Mouse (Mus musculus) myocyte (in vitro differentiated cells): ENCODE measurements around the gene Stac2. TPM values are rescaled to one million over a fixed set of nuclear protein-coding genes. Genes with fewer than 3 reads are reported as not detected.
A peak's percentile ranks its signal among the peaks of the same experiment; 100 is the strongest.

Experiments
- H3K27me3 ChIP-seq: one replicate; pipeline ENCODE4 v1.6.1; 2011; ENCODE audit not compliant: control insufficient read depth, insufficient read depth, insufficient read length
- H3K36me3 ChIP-seq: one replicate; pipeline ENCODE4 v1.6.1; 2011; ENCODE audit not compliant: control insufficient read depth, insufficient read depth
- H3K4me2 ChIP-seq: one replicate; pipeline ENCODE4 v1.6.1; 2011; ENCODE audit warnings: low read depth, control low read depth
- H3K4me3 ChIP-seq: one replicate; pipeline ENCODE4 v1.5.1; 2011; ENCODE audit warnings: mild to moderate bottlenecking, control low read depth, moderate library complexity
- H3K79me2 ChIP-seq: one replicate; pipeline ENCODE4 v1.6.1; 2011; ENCODE audit not compliant: control insufficient read depth, insufficient read depth
- H3ac ChIP-seq: one replicate; pipeline ENCODE4 v1.6.1; 2011; ENCODE audit not compliant: control insufficient read depth, insufficient read length
- CEBPB ChIP-seq: IDR thresholded peaks from 2 replicates; pipeline ENCODE4 v1.6.1; 2011; ENCODE audit warnings: mild to moderate bottlenecking, moderate library complexity; ENCODE audit not compliant: poor library complexity, insufficient read depth, severe bottlenecking
- E2F4 ChIP-seq: IDR thresholded peaks from one replicate; pipeline ENCODE4 v1.6.1; 2011; ENCODE audit warnings: mild to moderate bottlenecking, control low read depth, moderate library complexity; ENCODE audit not compliant: insufficient read depth
- MAX ChIP-seq: IDR thresholded peaks from one replicate; pipeline ENCODE4 v1.6.1; 2011; ENCODE audit warnings: low read depth, mild to moderate bottlenecking, control low read depth
- MYOD1 ChIP-seq, 3 experiments: IDR thresholded peaks; one replicate each; pipeline ENCODE4 v1.6.1; 2011; ENCODE audit warnings: control low read depth in 2 of 3, low read depth in 2 of 3, mild to moderate bottlenecking in 2 of 3, moderate library complexity in 1 of 3; ENCODE audit not compliant: insufficient read length in 2 of 3, control insufficient read depth in 1 of 3
- MYOG ChIP-seq, 3 experiments: IDR thresholded peaks; one replicate each; pipeline ENCODE4 v1.6.1; 2011; ENCODE audit warnings: control low read depth in 2 of 3, low read depth in 2 of 3, mild to moderate bottlenecking in 2 of 3; ENCODE audit not compliant: insufficient read length in 2 of 3, control insufficient read depth in 1 of 3, insufficient read depth in 1 of 3
- POLR2A ChIP-seq: IDR thresholded peaks from one replicate; pipeline ENCODE4 v1.6.1; 2011; ENCODE audit warnings: low read depth, mild to moderate bottlenecking, control low read depth, moderate library complexity; ENCODE audit not compliant: insufficient read length
- POLR2AphosphoS2 ChIP-seq: IDR thresholded peaks from one replicate; pipeline ENCODE4 v1.6.1; 2011; ENCODE audit warnings: low read depth, control low read depth; ENCODE audit not compliant: insufficient read length
- REST ChIP-seq: IDR thresholded peaks from one replicate; pipeline ENCODE4 v1.6.1; 2011; ENCODE audit warnings: mild to moderate bottlenecking, control low read depth, moderate library complexity; ENCODE audit not compliant: insufficient read depth, insufficient read length
- SRF ChIP-seq: IDR thresholded peaks from one replicate; pipeline ENCODE4 v1.6.1; 2011; ENCODE audit warnings: low read depth; ENCODE audit not compliant: control insufficient read depth, insufficient read length
- TCF12 ChIP-seq: IDR thresholded peaks from one replicate; pipeline ENCODE4 v1.6.1; 2011; ENCODE audit warnings: mild to moderate bottlenecking, control low read depth; ENCODE audit not compliant: poor library complexity, insufficient read depth, severe bottlenecking
- TCF3 ChIP-seq: IDR thresholded peaks from one replicate; pipeline ENCODE4 v1.6.1; 2011; ENCODE audit warnings: low read depth, control low read depth; ENCODE audit not compliant: insufficient read length
- USF1 ChIP-seq: IDR thresholded peaks from one replicate; pipeline ENCODE4 v1.6.1; 2011; ENCODE audit warnings: low read depth, mild to moderate bottlenecking, control low read depth, moderate library complexity
- polyA plus RNA-seq: library from polyadenylated mRNA; unstranded; fragments of >200 nt; fragmentation: generic; extraction: Trizol; gene quantifications from one replicate; pipeline ENCODE4 v1.2.1, GENCODE M21; 2012; ENCODE audit warnings: missing spikeins

Gene Stac2
- polyA plus RNA-seq, 1 experiment = 41.7 TPM

- TF ChIP-seq MYOG (IDR thresholded peaks at IDR 0.05; ENCODE audit: control insufficient read depth in 1 of 3, insufficient read depth in 1 of 3, insufficient read length in 2 of 3, low read depth in 2 of 3) (peak in 1 of 3 experiments; percentile 62), E2F4 (no peak), MYOD1 (IDR thresholded peaks at IDR 0.05; ENCODE audit: control insufficient read depth in 1 of 3, insufficient read length in 2 of 3, low read depth in 2 of 3) (peak in 1 of 3 experiments; percentile 24), POLR2AphosphoS2 (peak; percentile 69), POLR2A (peak; percentile 35)
- Histone ChIP-seq H3K27me3 (no peaks in the 10 kb centered on the region), H3K79me2 (no peaks in the 10 kb centered on the region), H3K4me2 (no peak overlapping the region), H3K36me3 (peaks cover 6% of the 10 kb centered on the region), H3ac (no peak overlapping the region), H3K4me3 (no peak overlapping the region)
Observed at GRCm38 (mm10) chr11:98001351-98001824, 51.9 kb downstream of the Stac2 start.

GRCm38 (mm10) chr11:98000378-98001140, 52.7 kb downstream of the Stac2 start:
- no peaks in the 10 kb centered on the region for H3K79me2 ChIP-seq
- TF ChIP-seq MYOG (IDR thresholded peaks at IDR 0.05; ENCODE audit: control insufficient read depth in 1 of 3, insufficient read depth in 1 of 3, insufficient read length in 2 of 3, low read depth in 2 of 3) (peak in 1 of 3 experiments; percentile 77), MYOD1 (IDR thresholded peaks at IDR 0.05; ENCODE audit: control insufficient read depth in 1 of 3, insufficient read length in 2 of 3, low read depth in 2 of 3) (peak in 2 of 3 experiments; percentile 20 to 60), REST (no peak), POLR2AphosphoS2 (peak; percentile 78)
- H3K27me3 ChIP-seq = no peaks in the 10 kb centered on the region
- H3ac ChIP-seq = no peak overlapping the region
- no peak overlapping the region for H3K4me2 ChIP-seq
- no peak overlapping the region for H3K4me3 ChIP-seq
- H3K36me3 ChIP-seq = no peaks in the 10 kb centered on the region

GRCm38 (mm10) chr11:97999748-98000147, 53.5 kb downstream of the Stac2 start:
- no peaks in the 10 kb centered on the region for H3K79me2 ChIP-seq
- no peaks in the 10 kb centered on the region for H3K27me3 ChIP-seq
- H3ac ChIP-seq = no peak overlapping the region
- no peak overlapping the region for H3K4me3 ChIP-seq
- peak; percentile 95 for TF ChIP-seq POLR2AphosphoS2
- peak in 1 of 3 experiments; percentile 66 for TF ChIP-seq MYOG (IDR thresholded peaks at IDR 0.05; ENCODE audit: control insufficient read depth in 1 of 3, insufficient read depth in 1 of 3, insufficient read length in 2 of 3, low read depth in 2 of 3)
- no peak for TF ChIP-seq MAX
- TF ChIP-seq POLR2A = peak; percentile 30
- peak in 1 of 3 experiments; percentile 60 for TF ChIP-seq MYOD1 (IDR thresholded peaks at IDR 0.05; ENCODE audit: control insufficient read depth in 1 of 3, insufficient read length in 2 of 3, low read depth in 2 of 3)
- no peak for TF ChIP-seq CEBPB
- H3K4me2 ChIP-seq = no peak overlapping the region
- no peaks in the 10 kb centered on the region for H3K36me3 ChIP-seq

- Histone ChIP-seq H3K4me3 (no peak overlapping the region), H3K4me2 (no peak overlapping the region), H3K27me3 (no peaks in the 10 kb centered on the region), H3K79me2 (no peaks in the 10 kb centered on the region), H3K36me3 (no peaks in the 10 kb centered on the region), H3ac (no peak overlapping the region)
- TF ChIP-seq SRF (no peak), E2F4 (no peak), TCF12 (no peak), TCF3 (no peak), MYOG (IDR thresholded peaks at IDR 0.05; ENCODE audit: control insufficient read depth in 1 of 3, insufficient read depth in 1 of 3, insufficient read length in 2 of 3, low read depth in 2 of 3) (no peak), REST (no peak), MAX (no peak), MYOD1 (IDR thresholded peaks at IDR 0.05; ENCODE audit: control insufficient read depth in 1 of 3, insufficient read length in 2 of 3, low read depth in 2 of 3) (no peak), POLR2A (peak; percentile 10), USF1 (peak; percentile 17), POLR2AphosphoS2 (peak; percentile 93), CEBPB (no peak)
Observed at GRCm38 (mm10) chr11:97998898-97999608, 54.2 kb downstream of the Stac2 start.
